Mouse (Mus musculus) bone marrow, adult 2 months (tissue): ENCODE results near the gene Fam169b.

ENCODE experiments used
- CTCF ChIP-seq: fragments of 200-500 bp; IDR thresholded peaks from 2 replicates; pipeline ENCODE4 v1.5.1; 2011; ENCODE audit warnings: low read length, control low read depth; ENCODE audit not compliant: control insufficient read depth, insufficient read depth
- POLR2A ChIP-seq: fragments of 200-500 bp; IDR thresholded peaks from 2 replicates; pipeline ENCODE4 v1.6.1; 2011; ENCODE audit warnings: low read depth, mild to moderate bottlenecking, control low read depth, low read length, borderline replicate concordance; ENCODE audit not compliant: control insufficient read depth

DNA sequence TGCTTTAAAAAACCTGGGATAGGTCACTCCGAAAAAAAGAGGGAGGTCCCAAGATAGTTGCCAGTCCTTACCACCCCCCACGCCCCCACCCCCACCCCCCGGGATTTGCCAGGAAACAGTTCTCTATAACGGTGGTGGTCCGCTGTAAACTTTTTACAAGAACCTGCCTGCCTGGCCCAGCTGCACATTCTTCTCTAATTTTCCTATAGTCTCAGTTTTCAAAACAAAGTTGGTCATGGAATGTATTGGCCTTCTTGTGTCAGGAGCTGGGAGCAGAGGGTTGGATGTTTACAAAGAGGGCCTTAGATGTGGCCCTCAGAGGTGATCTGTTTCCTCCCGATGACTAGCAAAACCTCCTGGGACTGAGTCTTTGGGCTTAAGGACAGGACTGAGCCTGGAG lies 30.0 kb downstream of the Fam169b start:
- no peak for TF ChIP-seq POLR2A
- no peak for TF ChIP-seq CTCF
